Mouse (Mus musculus) 416B (cell line): ENCODE results near the gene Bcl2.

Experiments
- DNase-seq: peaks from one replicate; pipeline ENCODE4 v3.0.0; 2011; ENCODE audit warnings: low read depth

Gene Bcl2

GRCm38 (mm10) chr1:106620174-106620931, 93.7 kb downstream of the Bcl2 start:
- DNase-seq, result no peak

- no peak for DNase-seq
Measured at GRCm38 (mm10) chr1:106618814-106619213, 95.3 kb downstream of the Bcl2 start.

GRCm38 (mm10) chr1:106616955-106617354, 97.1 kb downstream of the Bcl2 start:
- no peak for DNase-seq

GRCm38 (mm10) chr1:106613371-106613770, 100.7 kb downstream of the Bcl2 start:
- DNase-seq, result no peak

- peak; percentile 56 for DNase-seq
Measured at GRCm38 (mm10) chr1:106612166-106613031, 101.7 kb downstream of the Bcl2 start.

- DNase-seq, result no peak
Measured at GRCm38 (mm10) chr1:106611246-106611645, 102.8 kb downstream of the Bcl2 start.

- no peak for DNase-seq
Measured at GRCm38 (mm10) chr1:106608098-106608778, 105.8 kb downstream of the Bcl2 start.

- no peak for DNase-seq
Measured at GRCm38 (mm10) chr1:106606951-106607350, 107.1 kb downstream of the Bcl2 start.

- DNase-seq, result no peak
Measured at GRCm38 (mm10) chr1:106603406-106603805, 110.7 kb downstream of the Bcl2 start.

GRCm38 (mm10) chr1:106602941-106603340, 111.1 kb downstream of the Bcl2 start:
- no peak for DNase-seq

GRCm38 (mm10) chr1:106602536-106602935, 111.5 kb downstream of the Bcl2 start:
- no peak for DNase-seq

GRCm38 (mm10) chr1:106601247-106601646, 112.8 kb downstream of the Bcl2 start:
- no peak for DNase-seq

- DNase-seq, result no peak
Measured at GRCm38 (mm10) chr1:106600841-106601240, 113.2 kb downstream of the Bcl2 start.

GRCm38 (mm10) chr1:106598292-106598583, 115.8 kb downstream of the Bcl2 start:
- DNase-seq, result no peak

- DNase-seq, result no peak
Measured at GRCm38 (mm10) chr1:106597575-106598291, 116.3 kb downstream of the Bcl2 start.

GRCm38 (mm10) chr1:106596380-106596779, 117.7 kb downstream of the Bcl2 start:
- no peak for DNase-seq

- no peak for DNase-seq
Measured at GRCm38 (mm10) chr1:106595286-106595885, 118.7 kb downstream of the Bcl2 start.

GRCm38 (mm10) chr1:106591180-106591774, 122.8 kb downstream of the Bcl2 start:
- no peak for DNase-seq

- no peak for DNase-seq
Measured at GRCm38 (mm10) chr1:106589141-106589540, 124.9 kb downstream of the Bcl2 start.

GRCm38 (mm10) chr1:106587866-106588470, 126.1 kb downstream of the Bcl2 start:
- DNase-seq, result no peak

- DNase-seq, result no peak
Measured at GRCm38 (mm10) chr1:106586761-106587160, 127.3 kb downstream of the Bcl2 start.
